8 mouse cellular contexts compared by ENCODE assay signal in genomic region chr8:70042583-70043455, GRCm38 (mm10). TPM values are rescaled to one million over a fixed set of nuclear protein-coding genes. Genes with fewer than 3 reads are reported as not detected.
DNase-seq lines count a peak whose midpoint lies in the region; ATAC-seq lines count a peak whose summit lies in the region.

Gene Mau2, minus strand, starts transcription at chr8:70042734.
Gene Sugp1, plus strand, starts transcription at chr8:70042813.

- under 1% methylated on average over 65 of the region's 65 CpGs for WGBS in heart, embryonic 13.5 days
- WGBS in liver, embryonic 12.5 days (ENCODE audit: insufficient replicate concordance) = 2% methylated on average over 65 of the region's 65 CpGs
- under 1% methylated on average over 65 of the region's 65 CpGs for WGBS in stomach, embryonic 15.5 days

- H3K36me3 ChIP-seq in heart, embryonic 13.5 days = 0 out of 2 replicates have a peak, but pooled peaks cover 4% of the 10 kb centered on the region
- peaks cover 14% of the 10 kb centered on the region; the same call in 1 of the 2 replicates for H3K36me3 ChIP-seq in liver, embryonic 12.5 days
- H3K36me3 ChIP-seq in stomach, embryonic 15.5 days = no peaks in the 10 kb centered on the region

- H3K9me3 ChIP-seq in heart, embryonic 13.5 days = no peaks in the 10 kb centered on the region
- no peaks in the 10 kb centered on the region for H3K9me3 ChIP-seq in liver, embryonic 12.5 days (replicated peaks)
- H3K9me3 ChIP-seq in stomach, embryonic 15.5 days = no peaks in the 10 kb centered on the region

- peak; percentile 99 for DNase-seq in CD4-positive, CD25-positive, alpha-beta regulatory T cell, adult 2 months (ENCODE audit: low read depth, low spot score)
- peak; percentile 68 for DNase-seq in fat pad, adult 2 months (ENCODE audit: extremely low read depth, low read depth, low spot score)
- peak; percentile 98 for DNase-seq in kidney, postnatal 10 days
- DNase-seq in natural killer cell, adult 2 months (ENCODE audit: low spot score in 2 of 2) = peak; percentile 97

- H3K4me2 ChIP-seq in heart, embryonic 13.5 days = peak within 1 kb of the TSS; percentile 98
- peak within 1 kb of the TSS; percentile 96 for H3K4me2 ChIP-seq in liver, embryonic 12.5 days
- peak within 1 kb of the TSS; percentile 81 for H3K4me2 ChIP-seq in stomach, embryonic 15.5 days

- H3K4me1 ChIP-seq in brown adipose tissue, adult 24 weeks (ENCODE audit: control insufficient read depth, insufficient read depth, insufficient read length, low read length) = peaks cover 15% of the 10 kb centered on the region
- peaks cover 42% of the 10 kb centered on the region for H3K4me1 ChIP-seq in heart, embryonic 13.5 days
- peaks cover 58% of the 10 kb centered on the region for H3K4me1 ChIP-seq in liver, embryonic 12.5 days
- H3K4me1 ChIP-seq in stomach, embryonic 15.5 days = peaks cover 17% of the 10 kb centered on the region

- H3K4me3 ChIP-seq in brown adipose tissue, adult 24 weeks (ENCODE audit: insufficient read depth, low read depth, low read length) = peak within 1 kb of the TSS; percentile 93
- peak within 1 kb of the TSS; percentile 100 for H3K4me3 ChIP-seq in heart, embryonic 13.5 days
- peak within 1 kb of the TSS; percentile 98 for H3K4me3 ChIP-seq in liver, embryonic 12.5 days
- peak within 1 kb of the TSS; percentile 94 for H3K4me3 ChIP-seq in stomach, embryonic 15.5 days (replicated peaks)

- no peaks in the 10 kb centered on the region for H3K27me3 ChIP-seq in heart, embryonic 13.5 days (replicated peaks)
- no peaks in the 10 kb centered on the region for H3K27me3 ChIP-seq in liver, embryonic 12.5 days (replicated peaks)
- no peaks in the 10 kb centered on the region for H3K27me3 ChIP-seq in stomach, embryonic 15.5 days (replicated peaks)

- H3K9ac ChIP-seq in heart, embryonic 13.5 days = peak within 1 kb of the TSS; percentile 98
- H3K9ac ChIP-seq in liver, embryonic 12.5 days = peak within 1 kb of the TSS; percentile 96
- H3K9ac ChIP-seq in stomach, embryonic 15.5 days = peak within 1 kb of the TSS; percentile 94

- peak within 1 kb of the TSS; percentile 100 for H3K27ac ChIP-seq in brown adipose tissue, adult 24 weeks (replicated peaks; ENCODE audit: low read depth, low read length)
- H3K27ac ChIP-seq in heart, embryonic 13.5 days (replicated peaks) = peak within 1 kb of the TSS; percentile 77
- peak within 1 kb of the TSS; percentile 86 for H3K27ac ChIP-seq in liver, embryonic 12.5 days
- peak within 1 kb of the TSS; percentile 67 for H3K27ac ChIP-seq in stomach, embryonic 15.5 days

- ATAC-seq in heart, embryonic 13.5 days (ENCODE audit: extremely low read depth, insufficient number of reproducible peaks, low FRiP score, low TSS enrichment) = peak; percentile 83
- ATAC-seq in liver, embryonic 12.5 days = peak; percentile 91
- peak; percentile 95 for ATAC-seq in stomach, embryonic 15.5 days (ENCODE audit: insufficient read depth, low FRiP score, low read depth)

RNA-seq across cellular contexts. Expression of gene Mau2, which starts in this region (rescaled TPM):
- 12.3 and 16.4 TPM in 2 replicates for polyA plus RNA-seq in brown adipose tissue, adult 24 weeks (2012; ENCODE audit: insufficient read depth, insufficient read length, missing spikeins)
- polyA plus RNA-seq in heart, embryonic 13.5 days (2015; fragmentation: Nextera tagmentation; extraction: Ambion mirVana) = 34.9 and 36.0 TPM in 2 replicates
- 35.4 and 36.2 TPM in 2 replicates for polyA plus RNA-seq in liver, embryonic 12.5 days (2016; fragmentation: Nextera tagmentation; extraction: Ambion mirVana)
- 44.7 and 47.9 TPM in 2 replicates for polyA plus RNA-seq in stomach, embryonic 15.5 days (2015; fragmentation: Nextera tagmentation; extraction: Ambion mirVana)

RNA-seq across cellular contexts. Expression of gene Sugp1, which starts in this region (rescaled TPM):
- polyA plus RNA-seq in brown adipose tissue, adult 24 weeks (2012; ENCODE audit: insufficient read depth, insufficient read length, missing spikeins) = 7.6 and 9.0 TPM in 2 replicates
- polyA plus RNA-seq in heart, embryonic 13.5 days (2015; fragmentation: Nextera tagmentation; extraction: Ambion mirVana) = 31.1 and 32.6 TPM in 2 replicates
- 25.1 and 26.2 TPM in 2 replicates for polyA plus RNA-seq in liver, embryonic 12.5 days (2016; fragmentation: Nextera tagmentation; extraction: Ambion mirVana)
- polyA plus RNA-seq in stomach, embryonic 15.5 days (2015; fragmentation: Nextera tagmentation; extraction: Ambion mirVana) = 37.3 and 42.0 TPM in 2 replicates

Comparison
In these comparisons a context has a peak if more than half of its experiments do, and no peak if none do; other contexts are left out.
1. Peak in every context shown above with its lines: DNase-seq, ATAC-seq, H3K4me3 ChIP-seq and H3K27ac ChIP-seq.